9 mouse cellular contexts compared by ENCODE assay signal in genomic region chr1:151102646-151103391, GRCm38 (mm10).
DNase-seq lines count a peak whose midpoint lies in the region; TF ChIP-seq lines count a peak whose summit lies in the region.
"Had no signal": no experiment of that assay in that cellular context is flagged by ENCODE, and none has a peak within 500 bp of the region (broad histone marks: within the 10 kb centered on the region; RNA-seq: fewer than 3 reads in every experiment).

No protein-coding gene starts in this region.

- TF ChIP-seq POLR2A in lung, adult 2 months (IDR thresholded peaks at IDR 0.05; ENCODE audit: borderline replicate concordance, extremely low read depth, low read depth, low read length) = no peak
- no peak for TF ChIP-seq POLR2A in heart, adult 2 months (IDR thresholded peaks at IDR 0.05; ENCODE audit: insufficient read depth, low read depth, low read length)

- peaks cover 8% of the 10 kb centered on the region for H3K36me3 ChIP-seq in heart, adult 2 months (ENCODE audit: control insufficient read depth, insufficient read depth, low read length)
- H3K36me3 ChIP-seq: neural tube, embryonic 13.5 days had no signal

- DNase-seq in lung, adult 2 months = no peak
- DNase-seq in lung, postnatal 36 days = no peak
- peak in 1 of 2 experiments; percentile 52 for DNase-seq in heart, adult 2 months
- DNase-seq in kidney, postnatal 10 days = peak; percentile 24
- peak; percentile 31 for DNase-seq in yolk sac, embryonic 10.5 days (ENCODE audit: low spot score)
- no peak for DNase-seq in cerebellum, postnatal 25 days
- no peak for DNase-seq in left cerebral cortex, adult 18-20 months (ENCODE audit: low spot score in 2 of 2)
- DNase-seq in layer of hippocampus, adult 18-20 months (ENCODE audit: low spot score in 2 of 2) = no peak

- peak overlapping the region; percentile 26; the same call in 1 of the 2 replicates for H3K9ac ChIP-seq in heart, adult 2 months (ENCODE audit: low read depth, low read length)
- H3K9ac ChIP-seq: neural tube, embryonic 13.5 days had no signal

- intact Hi-C loops in heart, adult 2 months (cut with DNase I) = loop anchor here (5.0 kb wide), 2 partner anchors 39 to 239 kb away; partner anchors contain the start of gene Ivns1abp

- peak overlapping the region; percentile 88 for H3K27ac ChIP-seq in heart, adult 2 months
- H3K27ac ChIP-seq: neural tube, embryonic 13.5 days had no signal

- 71% methylated on average over 16 of the region's 16 CpGs for WGBS in lung, adult 2 months
- WGBS in heart, adult 2 months = 80% methylated on average over 16 of the region's 16 CpGs

- H3K79me2 ChIP-seq in heart, adult 2 months (replicated peaks; ENCODE audit: control insufficient read depth, insufficient read depth, low read length) = no peaks in the 10 kb centered on the region

- TF ChIP-seq EP300 in heart, adult 2 months (IDR thresholded peaks at IDR 0.05; ENCODE audit: insufficient read depth, low read depth, low read length) = peak; percentile 94

- no peaks in the 10 kb centered on the region; the same call in 1 of the 2 replicates for H3K4me1 ChIP-seq in lung, adult 2 months (ENCODE audit: control insufficient read depth, insufficient read depth, low read length)
- peaks cover 14% of the 10 kb centered on the region for H3K4me1 ChIP-seq in heart, adult 2 months (ENCODE audit: control insufficient read depth, insufficient read depth, low read length)
- H3K4me1 ChIP-seq: neural tube, embryonic 13.5 days had no signal

- H3K27me3 ChIP-seq in heart, adult 2 months (ENCODE audit: control insufficient read depth, insufficient read depth, low read length) = no peaks in the 10 kb centered on the region
- H3K27me3 ChIP-seq: neural tube, embryonic 13.5 days had no signal

- TF ChIP-seq CTCF in lung, adult 2 months (IDR thresholded peaks at IDR 0.05; ENCODE audit: insufficient read depth, low read length) = 0 out of 2 replicates have a peak, but pooled peaks have one; percentile 6
- peak; percentile 70 for TF ChIP-seq CTCF in heart, adult 2 months (IDR thresholded peaks at IDR 0.05)

- no peak overlapping the region for H3K4me3 ChIP-seq in lung, adult 2 months (replicated peaks; ENCODE audit: extremely low read depth, low read depth, low read length)
- no peak overlapping the region for H3K4me3 ChIP-seq in heart, adult 2 months
- H3K4me3 ChIP-seq: neural tube, embryonic 13.5 days had no signal

Comparison
In these comparisons a context has a peak if more than half of its experiments do, and no peak if none do; other contexts are left out.
1. DNase-seq: peak in kidney, postnatal 10 days (single experiment) and yolk sac, embryonic 10.5 days (single experiment); none in lung, adult 2 months (single experiment), lung, postnatal 36 days (single experiment), cerebellum, postnatal 25 days (0 of 2), left cerebral cortex, adult 18-20 months (0 of 2) and layer of hippocampus, adult 18-20 months (0 of 2).